Mouse (Mus musculus): ENCODE data around the gene Aff3. TPM values are rescaled to one million over a fixed set of nuclear protein-coding genes. Genes with fewer than 3 reads are reported as not detected.

The Aff3 gene
- polyA plus RNA-seq, 1 experiment from 2014 or later, result 5.7 TPM

GRCm38 (mm10) chr1:38541536-38541935, 123.2 kb downstream of the Aff3 start:
- no peak overlapping the region for H3K9ac ChIP-seq
- H3K9me3 ChIP-seq (replicated peaks), result no peaks in the 10 kb centered on the region
- no peak overlapping the region for H3K4me3 ChIP-seq
- no peaks in the 10 kb centered on the region for H3K27me3 ChIP-seq (replicated peaks)
- H3K4me1 ChIP-seq (replicated peaks), result peaks cover 19% of the 10 kb centered on the region
- H3K4me2 ChIP-seq, result no peak overlapping the region
- 57% methylated on average over 4 of the region's 4 CpGs for WGBS
- ATAC-seq (ENCODE audit: insufficient number of reproducible peaks, low FRiP score), result no peak
- H3K36me3 ChIP-seq, result no peaks in the 10 kb centered on the region
- H3K27ac ChIP-seq (ENCODE audit: poor library complexity, severe bottlenecking), result no peak overlapping the region

GRCm38 (mm10) chr1:38536929-38537540, 127.7 kb downstream of the Aff3 start:
- Histone ChIP-seq H3K9ac (no peak overlapping the region), H3K4me3 (no peak overlapping the region), H3K4me2 (no peak overlapping the region), H3K36me3 (peaks cover 7% of the 10 kb centered on the region), H3K4me1 (replicated peaks) (peaks cover 6% of the 10 kb centered on the region), H3K27me3 (replicated peaks) (no peaks in the 10 kb centered on the region), H3K27ac (ENCODE audit: poor library complexity, severe bottlenecking) (no peak overlapping the region), H3K9me3 (replicated peaks) (no peaks in the 10 kb centered on the region)
- WGBS, result 78% methylated on average over 16 of the region's 16 CpGs
- no peak for ATAC-seq (ENCODE audit: insufficient number of reproducible peaks, low FRiP score)

- Histone ChIP-seq H3K27ac (ENCODE audit: poor library complexity, severe bottlenecking) (no peak overlapping the region; the same call in 1 of the 2 replicates), H3K4me1 (replicated peaks) (peaks cover 6% of the 10 kb centered on the region), H3K36me3 (peaks cover 10% of the 10 kb centered on the region), H3K27me3 (replicated peaks) (no peaks in the 10 kb centered on the region), H3K9ac (no peak overlapping the region), H3K9me3 (replicated peaks) (no peaks in the 10 kb centered on the region), H3K4me3 (no peak overlapping the region), H3K4me2 (no peak overlapping the region)
- 51% methylated on average over 7 of the region's 7 CpGs for WGBS
- no peak for ATAC-seq (ENCODE audit: insufficient number of reproducible peaks, low FRiP score)
Observed at GRCm38 (mm10) chr1:38532581-38532980, 132.2 kb downstream of the Aff3 start.

GRCm38 (mm10) chr1:38528607-38529006, 136.1 kb downstream of the Aff3 start:
- no peak overlapping the region for H3K27ac ChIP-seq (ENCODE audit: poor library complexity, severe bottlenecking)
- 82% methylated on average over 5 of the region's 5 CpGs for WGBS

GRCm38 (mm10) chr1:38526568-38526967, 138.2 kb downstream of the Aff3 start:
- no peaks in the 10 kb centered on the region for H3K27me3 ChIP-seq (replicated peaks)
- H3K9ac ChIP-seq, result no peak overlapping the region
- 0 out of 2 replicates have a peak, but pooled peaks cover 2% of the 10 kb centered on the region for H3K36me3 ChIP-seq
- H3K27ac ChIP-seq (ENCODE audit: poor library complexity, severe bottlenecking), result no peak overlapping the region
- H3K9me3 ChIP-seq (replicated peaks), result no peaks in the 10 kb centered on the region
- H3K4me3 ChIP-seq, result no peak overlapping the region
- 75% methylated on average over 5 of the region's 5 CpGs for WGBS
- no peaks in the 10 kb centered on the region for H3K4me1 ChIP-seq (replicated peaks)
- H3K4me2 ChIP-seq, result no peak overlapping the region
- no peak for ATAC-seq (ENCODE audit: insufficient number of reproducible peaks, low FRiP score)

More at GRCm38 (mm10) chr1:38528607-38529006, 136.1 kb downstream of the Aff3 start:
- Histone ChIP-seq H3K4me3 (no peak overlapping the region), H3K36me3 (0 out of 2 replicates have a peak, but pooled peaks cover 2% of the 10 kb centered on the region), H3K4me2 (no peak overlapping the region), H3K27me3 (replicated peaks) (no peaks in the 10 kb centered on the region), H3K9me3 (replicated peaks) (no peaks in the 10 kb centered on the region), H3K9ac (no peak overlapping the region), H3K4me1 (replicated peaks) (peaks cover 6% of the 10 kb centered on the region)
- ATAC-seq (ENCODE audit: insufficient number of reproducible peaks, low FRiP score), result no peak

- H3K27me3 ChIP-seq (replicated peaks), result no peaks in the 10 kb centered on the region
- 90% methylated on average over 11 of the region's 11 CpGs for WGBS
- H3K9ac ChIP-seq, result no peak overlapping the region
- no peak overlapping the region for H3K4me2 ChIP-seq
- peaks cover 3% of the 10 kb centered on the region; the same call in 1 of the 2 replicates for H3K36me3 ChIP-seq
- H3K4me3 ChIP-seq, result no peak overlapping the region
- H3K27ac ChIP-seq (ENCODE audit: poor library complexity, severe bottlenecking), result no peak overlapping the region
- no peaks in the 10 kb centered on the region for H3K4me1 ChIP-seq (replicated peaks)
- H3K9me3 ChIP-seq (replicated peaks), result no peaks in the 10 kb centered on the region
- ATAC-seq (ENCODE audit: insufficient number of reproducible peaks, low FRiP score), result no peak
Observed at GRCm38 (mm10) chr1:38521651-38522050, 143.1 kb downstream of the Aff3 start.

- Histone ChIP-seq H3K4me3 (no peak overlapping the region), H3K9me3 (replicated peaks) (no peaks in the 10 kb centered on the region), H3K27ac (ENCODE audit: poor library complexity, severe bottlenecking) (no peak overlapping the region), H3K4me2 (no peak overlapping the region), H3K4me1 (replicated peaks) (peaks cover 35% of the 10 kb centered on the region), H3K27me3 (replicated peaks) (no peaks in the 10 kb centered on the region), H3K36me3 (peaks cover 1% of the 10 kb centered on the region; the same call in 1 of the 2 replicates), H3K9ac (no peak overlapping the region)
- ATAC-seq (ENCODE audit: insufficient number of reproducible peaks, low FRiP score), result no peak
- WGBS, result 45% methylated on average over 1 of the region's 1 CpGs
Observed at GRCm38 (mm10) chr1:38516225-38516624, 148.5 kb downstream of the Aff3 start.

- 40% methylated on average over 4 of the region's 4 CpGs for WGBS
- ATAC-seq (ENCODE audit: insufficient number of reproducible peaks, low FRiP score), result no peak
- H3K27me3 ChIP-seq (replicated peaks), result no peaks in the 10 kb centered on the region
- H3K9ac ChIP-seq, result no peak overlapping the region
- no peaks in the 10 kb centered on the region for H3K9me3 ChIP-seq (replicated peaks)
- H3K4me3 ChIP-seq, result no peak overlapping the region
- no peaks in the 10 kb centered on the region for H3K36me3 ChIP-seq
- H3K4me2 ChIP-seq, result no peak overlapping the region
- peak overlapping the region; percentile 56 for H3K27ac ChIP-seq (ENCODE audit: poor library complexity, severe bottlenecking)
- peaks cover 41% of the 10 kb centered on the region for H3K4me1 ChIP-seq (replicated peaks)
Observed at GRCm38 (mm10) chr1:38514634-38515011, 150.1 kb downstream of the Aff3 start.

GRCm38 (mm10) chr1:38513970-38514633, 150.7 kb downstream of the Aff3 start:
- H3K27ac ChIP-seq (ENCODE audit: poor library complexity, severe bottlenecking), result peak overlapping the region; percentile 56
- H3K9me3 ChIP-seq (replicated peaks), result no peaks in the 10 kb centered on the region
- H3K4me3 ChIP-seq, result no peak overlapping the region
- H3K36me3 ChIP-seq, result no peaks in the 10 kb centered on the region
- WGBS, result 85% methylated on average over 12 of the region's 12 CpGs
- no peak for ATAC-seq (ENCODE audit: insufficient number of reproducible peaks, low FRiP score)
- H3K4me2 ChIP-seq, result no peak overlapping the region
- no peak overlapping the region for H3K9ac ChIP-seq
- no peaks in the 10 kb centered on the region for H3K27me3 ChIP-seq (replicated peaks)
- H3K4me1 ChIP-seq (replicated peaks), result peaks cover 41% of the 10 kb centered on the region

- Histone ChIP-seq H3K4me1 (replicated peaks) (peaks cover 47% of the 10 kb centered on the region), H3K4me2 (peak overlapping the region; percentile 34), H3K27me3 (replicated peaks) (no peaks in the 10 kb centered on the region), H3K9me3 (replicated peaks) (no peaks in the 10 kb centered on the region), H3K4me3 (no peak overlapping the region), H3K27ac (ENCODE audit: poor library complexity, severe bottlenecking) (peak overlapping the region; percentile 29), H3K36me3 (no peaks in the 10 kb centered on the region), H3K9ac (no peak overlapping the region)
- no peak for ATAC-seq (ENCODE audit: insufficient number of reproducible peaks, low FRiP score)
- 43% methylated on average over 15 of the region's 15 CpGs for WGBS
Observed at GRCm38 (mm10) chr1:38512258-38513081, 152.3 kb downstream of the Aff3 start.

- H3K4me2 ChIP-seq, result no peak overlapping the region
- H3K4me1 ChIP-seq (replicated peaks), result peaks cover 48% of the 10 kb centered on the region
- H3K9me3 ChIP-seq (replicated peaks), result no peaks in the 10 kb centered on the region
- no peak for ATAC-seq (ENCODE audit: insufficient number of reproducible peaks, low FRiP score)
- WGBS, result 61% methylated on average over 5 of the region's 5 CpGs
- H3K9ac ChIP-seq, result no peak overlapping the region
- no peaks in the 10 kb centered on the region for H3K36me3 ChIP-seq
- H3K4me3 ChIP-seq, result no peak overlapping the region
- 0 out of 2 replicates have a peak overlapping the region, but pooled peaks have one; percentile 31 for H3K27ac ChIP-seq (ENCODE audit: poor library complexity, severe bottlenecking)
- H3K27me3 ChIP-seq (replicated peaks), result no peaks in the 10 kb centered on the region
Observed at GRCm38 (mm10) chr1:38511076-38511475, 153.7 kb downstream of the Aff3 start.
